Mouse (Mus musculus) frontal cortex, postnatal 10 days (tissue): ENCODE measurements around the gene Morc3.

Experiments used
- DNase-seq, 2 experiments: peaks; one replicate each; pipeline ENCODE4 v3.0.0; 2022; ENCODE audit warnings: low spot score in 2 of 2, mixed read lengths in 1 of 2

The Morc3 gene

DNA sequence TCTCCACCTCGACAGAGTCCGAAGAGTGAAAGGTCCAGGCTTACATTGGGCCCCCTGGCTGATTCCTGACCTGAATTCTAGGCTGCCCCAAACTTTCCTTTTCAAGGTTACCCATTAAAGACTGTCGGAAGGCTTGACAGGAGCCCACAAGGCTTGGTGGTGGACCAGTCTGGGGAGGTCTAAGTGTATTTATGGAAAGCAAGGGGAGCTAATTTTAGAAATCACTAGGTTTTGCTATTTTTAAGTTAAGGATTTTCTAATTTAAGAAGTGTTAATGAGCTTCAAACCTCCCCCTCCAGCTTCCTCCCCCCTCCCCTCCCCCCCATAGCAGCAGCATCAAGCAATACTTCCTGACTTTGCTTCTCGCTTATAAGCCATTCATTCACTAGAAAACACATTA, 88.8 kb downstream of the Morc3 start:
- DNase-seq = no peak

DNA sequence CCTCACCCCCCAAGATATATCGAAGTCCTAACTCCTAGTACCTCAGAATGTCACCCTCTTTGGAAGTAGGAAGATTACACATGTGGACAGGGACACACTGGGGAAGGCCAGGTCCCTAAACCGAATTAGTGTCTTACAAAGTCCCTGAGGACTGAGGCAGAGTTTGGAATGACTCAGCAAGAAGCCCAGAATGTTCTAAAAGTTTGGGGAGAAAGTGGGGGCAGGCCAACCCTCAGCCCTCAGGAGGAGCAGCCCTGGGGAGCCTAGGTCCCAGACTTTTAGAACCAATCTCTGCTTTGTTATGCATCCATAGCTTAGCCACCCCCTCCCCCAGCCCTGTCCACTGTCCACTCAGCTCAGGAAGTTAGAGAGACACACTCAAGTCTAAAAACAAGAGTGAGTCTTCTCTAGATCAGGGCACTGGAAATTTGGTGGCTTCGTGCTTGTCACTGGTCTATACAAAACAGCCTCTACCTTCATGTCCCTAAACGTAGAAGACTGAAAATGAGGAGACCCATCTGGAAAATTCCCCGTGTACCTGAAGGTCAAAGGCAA, 91.0 kb downstream of the Morc3 start:
- no peak for DNase-seq

DNA sequence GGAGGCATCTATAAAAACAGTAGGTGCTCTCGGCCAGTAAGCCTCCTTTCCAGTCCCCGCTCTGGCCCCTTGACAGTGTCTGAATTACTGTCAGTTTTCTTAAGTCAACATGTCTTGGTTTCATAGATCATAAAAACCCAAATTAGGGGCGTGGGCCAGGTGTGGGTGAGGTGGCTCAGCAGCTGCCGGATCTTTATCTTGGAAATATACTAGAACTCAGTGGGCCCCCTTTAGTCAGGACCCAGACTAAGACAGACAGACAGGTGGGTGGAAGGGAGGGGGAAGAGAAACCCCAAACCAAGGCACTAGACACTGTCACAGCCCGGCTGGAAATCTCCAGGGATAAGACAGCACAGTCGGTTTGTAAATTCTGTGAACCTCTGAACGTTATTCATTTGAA, 91.9 kb downstream of the Morc3 start:
- no peak for DNase-seq
